Mouse (Mus musculus): ENCODE measurements around the gene Rae1.

The Rae1 gene

GRCm38 (mm10) chr2:172996207-172996606, 3.7 kb upstream of the Rae1 start:
- peak; percentile 88 for DNase-seq (ENCODE audit: low spot score)

- DNase-seq (ENCODE audit: low spot score), result no peak
Observed at GRCm38 (mm10) chr2:172997748-172998147, 2.2 kb upstream of the Rae1 start.

DNA sequence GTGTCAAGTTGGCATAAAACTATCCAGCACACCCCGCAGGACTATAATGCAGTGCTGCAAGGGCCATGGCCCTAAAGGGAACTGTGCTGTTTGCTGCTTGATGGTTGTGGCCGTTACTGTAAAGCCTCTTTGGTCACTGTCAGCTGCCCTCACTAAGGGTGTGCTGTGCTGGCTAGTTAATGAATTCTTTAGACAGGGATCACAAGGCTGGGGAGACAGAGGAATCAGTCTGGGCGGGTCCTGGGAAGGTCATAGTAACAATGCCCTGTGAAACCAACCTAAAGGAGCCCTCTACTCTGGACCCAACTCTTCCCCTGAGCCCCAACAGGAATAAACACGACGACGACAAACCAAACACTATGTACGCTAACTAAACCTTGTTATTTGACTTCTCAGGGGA, 1.4 kb upstream of the Rae1 start:
- no peak for DNase-seq (ENCODE audit: low spot score)

- DNase-seq (ENCODE audit: low spot score), result peak; percentile 66
Observed at GRCm38 (mm10) chr2:173000285-173000652, 352 bp downstream of the Rae1 start.

DNA sequence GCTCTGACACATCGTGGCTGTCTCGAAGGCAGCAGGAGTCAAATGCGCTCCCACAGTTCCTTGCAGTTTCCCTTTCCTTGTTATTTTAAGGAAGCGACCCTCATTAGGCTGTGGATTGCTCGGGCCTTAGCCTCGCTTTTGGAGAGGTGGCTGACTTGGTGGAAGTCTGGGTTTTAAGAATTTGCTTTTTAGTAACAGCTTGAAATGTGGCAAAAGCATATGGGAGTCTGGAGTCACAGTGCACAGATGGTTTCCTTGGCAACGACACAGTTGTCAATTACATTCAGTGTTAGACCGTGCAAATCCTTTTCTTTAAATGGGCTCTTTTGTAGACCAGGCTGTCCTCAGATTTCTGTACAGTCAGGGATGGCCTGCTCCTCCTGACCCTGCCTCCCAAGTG, 1.0 kb downstream of the Rae1 start:
- no peak for DNase-seq (ENCODE audit: low spot score)

GRCm38 (mm10) chr2:173003737-173004136, 3.8 kb downstream of the Rae1 start:
- DNase-seq (ENCODE audit: low spot score), result no peak

GRCm38 (mm10) chr2:173010220-173010717, 10.4 kb downstream of the Rae1 start:
- no peak for DNase-seq (ENCODE audit: low spot score)

DNA sequence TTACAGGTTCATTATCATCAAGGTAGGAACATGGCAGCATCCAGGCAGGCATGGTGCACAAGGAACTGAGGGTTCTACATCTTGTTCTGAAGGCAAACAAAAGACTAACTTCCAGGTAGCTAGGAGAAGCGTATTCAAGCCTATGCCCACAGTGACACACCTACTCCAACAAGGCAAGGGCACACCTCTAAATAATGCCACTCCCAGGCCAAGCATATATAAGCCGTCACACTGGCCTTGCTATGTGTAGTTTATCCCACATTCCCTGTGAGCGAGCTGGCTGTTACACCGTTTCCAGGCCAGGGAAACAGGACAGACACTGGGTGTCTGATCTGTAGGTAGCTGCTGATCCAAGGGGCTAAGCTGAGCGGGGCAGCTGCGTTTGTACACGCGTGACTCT, 11.5 kb downstream of the Rae1 start:
- DNase-seq (ENCODE audit: low spot score), result no peak

- DNase-seq (ENCODE audit: low spot score), result no peak
Observed at GRCm38 (mm10) chr2:173014741-173015287, 14.9 kb downstream of the Rae1 start.

GRCm38 (mm10) chr2:173017940-173018339, 18.0 kb downstream of the Rae1 start:
- no peak for DNase-seq (ENCODE audit: low spot score)

DNA sequence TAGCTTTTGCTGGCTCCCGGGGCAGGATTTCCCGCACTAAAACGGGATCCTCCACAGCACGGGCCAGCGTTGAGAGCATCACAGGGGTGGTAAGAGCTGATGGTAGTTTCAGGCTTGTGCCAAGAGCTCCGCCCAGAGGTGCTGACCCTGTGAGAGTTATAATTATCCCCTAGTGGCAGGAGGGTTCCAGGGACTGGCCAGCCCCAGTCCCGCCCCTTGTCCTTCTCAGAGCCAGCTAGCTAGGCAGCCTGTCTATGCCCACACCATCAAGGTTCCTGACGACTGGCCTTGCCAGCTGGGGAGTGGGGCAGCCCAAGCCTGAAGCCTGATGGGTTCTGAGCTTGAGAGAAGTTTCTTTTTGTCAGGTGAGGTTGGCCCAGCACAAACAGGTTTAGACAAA, 18.7 kb downstream of the Rae1 start:
- DNase-seq (ENCODE audit: low spot score), result peak; percentile 62

DNA sequence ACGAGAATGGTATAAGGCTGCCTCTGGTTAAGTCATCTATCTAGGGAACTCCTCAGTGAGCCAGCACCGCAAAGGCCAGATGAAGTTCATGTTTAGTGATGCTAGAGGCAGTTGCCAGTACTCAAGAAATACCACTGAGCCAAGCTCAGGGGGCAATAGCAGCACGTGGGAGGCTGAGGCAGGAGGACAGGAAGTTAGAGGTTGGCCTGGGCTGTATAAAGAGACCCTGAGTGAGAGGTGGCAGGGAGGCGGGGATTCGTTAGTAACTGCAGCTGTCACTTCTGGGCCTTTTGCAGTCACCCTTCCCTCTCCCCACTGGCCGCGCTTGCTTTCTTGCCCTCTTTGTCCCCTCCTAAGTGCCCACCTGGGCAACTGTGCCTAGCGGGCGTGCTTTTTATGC, 19.4 kb downstream of the Rae1 start:
- DNase-seq (ENCODE audit: low spot score), result peak; percentile 23

- peak; percentile 92 for DNase-seq (ENCODE audit: low spot score)
Observed at GRCm38 (mm10) chr2:173019790-173020189, 19.9 kb downstream of the Rae1 start.

DNA sequence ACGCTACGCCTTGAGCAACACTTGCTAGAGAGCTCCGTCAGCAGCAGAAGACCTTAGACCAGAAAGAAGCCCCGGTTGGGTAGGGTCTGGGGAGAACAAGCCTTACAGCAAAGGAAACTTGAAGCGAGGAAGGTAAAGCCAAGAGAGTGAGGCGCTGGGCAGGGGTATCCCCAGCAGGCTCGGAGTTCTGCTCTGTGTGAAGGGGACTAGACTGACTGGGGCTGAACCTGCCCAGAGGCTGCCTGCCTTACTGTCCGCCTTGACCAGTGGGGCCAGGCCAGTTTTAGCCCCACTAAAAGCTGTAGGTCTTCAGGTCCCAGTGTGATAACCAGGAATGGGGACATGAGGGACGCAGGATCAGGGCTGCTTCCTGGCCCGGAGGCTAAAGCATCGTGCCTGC, 20.5 kb downstream of the Rae1 start, which contains the start of gene Rbm38:
Gene Rbm38 (plus strand): TSS at position 69 of the 400 bp plus-strand sequence.
- no peak for DNase-seq (ENCODE audit: low spot score)

GRCm38 (mm10) chr2:173021633-173022055, 21.7 kb downstream of the Rae1 start:
- peak; percentile 95 for DNase-seq (ENCODE audit: low spot score)

GRCm38 (mm10) chr2:173022056-173022681, 22.3 kb downstream of the Rae1 start:
- DNase-seq (ENCODE audit: low spot score), result peak; percentile 67

DNA sequence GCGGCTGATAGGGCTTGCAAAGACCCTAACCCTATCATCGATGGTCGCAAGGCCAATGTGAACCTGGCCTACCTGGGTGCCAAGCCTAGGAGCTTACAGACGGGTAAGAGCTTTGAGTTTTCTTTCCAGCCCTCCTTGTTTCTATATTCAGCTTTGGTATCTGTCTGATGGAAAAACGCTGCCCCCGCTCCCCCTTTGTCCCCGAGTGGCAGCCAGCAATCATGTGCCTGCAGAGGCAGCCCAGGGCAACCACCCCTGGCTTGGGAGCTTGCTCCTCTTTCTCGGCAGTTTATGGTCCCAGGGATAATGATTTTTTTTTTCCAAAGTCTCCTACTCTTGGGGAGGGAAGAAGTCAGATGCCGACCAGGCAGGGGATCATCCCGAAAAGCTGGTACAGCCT, 22.9 kb downstream of the Rae1 start:
- DNase-seq (ENCODE audit: low spot score), result no peak

GRCm38 (mm10) chr2:173023371-173023851, 23.5 kb downstream of the Rae1 start:
- no peak for DNase-seq (ENCODE audit: low spot score)

DNA sequence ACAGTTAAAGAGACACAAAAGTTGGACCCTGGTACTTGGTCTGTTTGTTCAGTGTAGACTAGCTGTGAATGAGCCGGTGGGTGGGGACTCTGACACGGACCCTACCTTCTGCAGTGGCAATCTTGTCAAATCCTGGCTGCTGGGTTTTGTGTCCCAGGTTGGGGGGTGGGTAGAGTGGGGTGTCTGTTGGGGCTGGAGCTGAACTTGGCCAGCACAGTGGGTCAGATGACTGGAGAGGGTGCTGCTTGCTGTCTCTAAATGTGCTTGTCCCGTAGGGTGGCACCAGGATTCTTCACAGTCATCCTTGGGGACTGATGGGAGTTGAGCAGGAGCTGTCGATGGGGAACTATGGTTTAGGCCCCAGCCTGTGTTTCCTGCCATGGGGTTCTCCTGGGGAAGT, 24.0 kb downstream of the Rae1 start:
- DNase-seq (ENCODE audit: low spot score), result no peak

GRCm38 (mm10) chr2:173024392-173024791, 24.5 kb downstream of the Rae1 start:
- no peak for DNase-seq (ENCODE audit: low spot score)

- DNase-seq (ENCODE audit: low spot score), result no peak
Observed at GRCm38 (mm10) chr2:173024938-173025337, 25.0 kb downstream of the Rae1 start.

DNA sequence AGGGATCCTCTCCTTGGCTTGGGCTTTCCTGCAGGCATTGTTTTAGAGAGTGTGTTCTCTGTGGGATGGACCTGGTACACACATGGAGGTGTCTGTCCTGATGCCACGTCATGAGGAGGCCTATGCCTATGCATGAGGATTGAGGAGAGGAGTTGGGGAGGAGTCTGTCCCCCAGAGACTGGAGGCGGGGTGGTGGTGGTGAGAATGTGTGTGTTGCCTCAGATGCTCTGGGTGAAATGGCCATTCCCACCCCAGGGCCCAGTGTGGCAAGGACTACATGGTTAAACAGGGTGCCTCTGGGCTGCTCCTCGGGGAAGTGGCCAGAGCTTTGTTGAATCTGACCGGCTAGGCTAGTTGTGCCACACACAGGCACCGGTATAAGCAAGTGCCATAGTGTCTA, 26.4 kb downstream of the Rae1 start:
- DNase-seq (ENCODE audit: low spot score), result no peak

DNA sequence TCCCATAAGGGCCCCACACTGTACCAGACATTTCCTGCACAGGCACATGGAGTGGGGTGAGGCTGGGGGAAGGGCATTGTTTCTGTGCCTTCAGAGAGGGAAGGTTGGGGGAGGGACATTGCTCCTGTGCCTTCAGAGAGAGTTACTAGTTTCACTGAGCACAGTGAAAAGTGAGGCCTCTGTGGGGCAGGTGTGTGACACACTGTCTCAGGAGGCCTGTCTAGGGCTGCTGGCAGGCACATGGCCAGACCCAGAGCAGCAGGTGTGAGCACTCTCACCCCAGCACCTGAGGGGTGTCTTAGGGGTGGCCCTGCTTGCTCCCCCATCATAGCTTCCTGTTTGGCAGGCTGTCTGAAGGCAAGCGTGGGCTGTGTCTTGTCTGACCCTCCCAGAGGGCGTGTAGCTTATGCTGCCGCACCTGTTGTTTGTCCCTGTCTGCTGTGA, 26.8 kb downstream of the Rae1 start:
- no peak for DNase-seq (ENCODE audit: low spot score)

Measured in retina, embryonic 14.5 days (tissue).